Mouse (Mus musculus): ENCODE measurements around the gene Mtmr4. TPM values are rescaled to one million over a fixed set of nuclear protein-coding genes. Genes with fewer than 3 reads are reported as not detected.

Gene Mtmr4
- total RNA-seq, 2 experiments from 2014 or later = 80.4 to 99.0 TPM

DNA sequence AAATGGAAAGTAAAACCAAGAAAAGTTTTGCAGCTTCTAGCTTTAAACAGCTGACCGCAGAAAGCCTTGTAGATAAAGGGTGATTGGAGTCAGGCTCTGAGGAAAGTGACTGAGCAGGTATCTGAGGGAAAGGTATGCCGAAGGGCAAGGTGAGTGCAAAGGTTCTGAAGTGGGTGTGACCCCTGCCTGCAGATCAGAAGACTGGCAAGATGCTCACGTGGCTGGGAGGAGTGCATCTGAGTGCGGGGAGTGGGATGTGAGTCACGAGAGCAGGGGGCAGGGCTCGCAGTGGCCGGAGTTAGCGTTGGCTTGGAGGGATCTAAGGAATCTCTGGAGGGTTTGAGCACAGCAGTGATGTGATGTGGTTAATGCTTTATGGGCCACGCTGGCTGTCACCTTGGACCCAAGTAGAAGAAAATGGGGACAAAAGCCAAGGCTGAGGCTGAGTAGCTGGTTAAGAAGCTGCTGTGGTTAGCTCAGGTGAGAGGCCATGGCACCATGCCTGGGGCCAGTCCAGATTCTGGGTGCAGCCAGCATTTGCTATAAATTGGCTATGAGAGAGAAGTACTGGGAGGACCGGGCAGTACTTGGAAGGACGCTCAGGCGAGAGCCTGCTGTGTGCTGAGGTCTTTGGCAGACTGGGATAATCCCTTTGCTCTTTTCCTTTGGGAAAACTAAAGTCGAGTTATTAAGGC is 7.6 kb downstream of the Mtmr4 start:
- DNase-seq (ENCODE audit: extremely low spot score in 1 of 2, low spot score in 2 of 2) = no peak
- intact Hi-C loops (cut with DNase I) = loop anchor here (5.0 kb wide), 1 partner anchor 163 kb away; the partner anchor contains the start of gene Tspoap1
- Histone ChIP-seq H3K4me3 (no peak overlapping the region), H3K27ac (no peak overlapping the region)
- TF ChIP-seq CTCF (IDR thresholded peaks at IDR 0.05) = no peak

DNA sequence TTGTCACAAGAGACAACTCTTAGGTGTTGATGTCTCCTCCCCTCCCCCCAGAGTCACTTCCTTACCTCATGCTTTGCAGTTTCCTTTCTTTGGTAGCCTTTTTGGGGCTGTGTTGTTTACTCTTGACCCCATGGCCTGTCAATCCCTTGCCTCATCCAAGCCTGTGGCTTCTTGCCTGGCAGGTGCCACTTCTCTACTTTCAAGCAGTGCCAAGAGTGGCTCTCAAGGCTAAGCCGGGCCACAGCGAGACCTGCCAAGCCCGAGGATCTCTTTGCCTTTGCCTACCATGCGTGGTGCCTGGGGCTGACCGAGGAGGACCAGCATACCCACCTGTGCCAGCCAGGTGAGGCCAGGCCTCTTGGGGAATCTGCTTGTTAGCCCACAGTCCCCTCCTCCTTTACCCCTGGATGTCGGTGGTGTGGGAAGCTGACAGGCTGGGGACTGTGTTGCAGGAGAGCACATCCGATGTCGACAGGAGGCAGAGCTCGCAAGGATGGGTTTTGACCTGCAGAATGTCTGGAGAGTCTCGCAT is 8.4 kb downstream of the Mtmr4 start:
- no peak for DNase-seq (ENCODE audit: extremely low spot score in 1 of 2, low spot score in 2 of 2)
- Histone ChIP-seq H3K27ac (no peak overlapping the region), H3K4me3 (no peak overlapping the region)
- intact Hi-C loops (cut with DNase I) = no loop called here
- TF ChIP-seq CTCF (IDR thresholded peaks at IDR 0.05) = no peak

DNA sequence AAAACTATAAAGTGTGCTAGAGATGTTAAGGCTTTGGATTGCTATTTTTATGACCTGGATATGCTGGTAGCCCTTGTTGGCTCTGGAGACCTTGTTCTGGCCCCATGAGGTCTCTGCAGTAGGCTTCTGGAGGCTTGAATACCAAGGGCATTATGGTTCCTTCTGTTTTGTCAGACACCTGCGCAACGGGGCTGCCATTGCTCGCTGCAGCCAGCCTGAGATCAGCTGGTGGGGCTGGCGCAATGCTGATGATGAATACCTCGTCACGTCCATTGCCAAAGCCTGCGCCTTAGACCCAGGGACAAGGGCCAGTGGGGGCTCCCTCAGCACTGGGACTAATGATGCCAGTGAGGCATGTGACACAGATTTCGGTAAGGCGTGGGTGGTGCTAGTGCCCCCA is 10.3 kb downstream of the Mtmr4 start:
- no peak for TF ChIP-seq CTCF (IDR thresholded peaks at IDR 0.05)
- H3K4me3 ChIP-seq = no peak overlapping the region
- H3K27ac ChIP-seq = no peak overlapping the region
- intact Hi-C loops (cut with DNase I) = no loop called here
- DNase-seq (ENCODE audit: extremely low spot score in 1 of 2, low spot score in 2 of 2) = no peak

DNA sequence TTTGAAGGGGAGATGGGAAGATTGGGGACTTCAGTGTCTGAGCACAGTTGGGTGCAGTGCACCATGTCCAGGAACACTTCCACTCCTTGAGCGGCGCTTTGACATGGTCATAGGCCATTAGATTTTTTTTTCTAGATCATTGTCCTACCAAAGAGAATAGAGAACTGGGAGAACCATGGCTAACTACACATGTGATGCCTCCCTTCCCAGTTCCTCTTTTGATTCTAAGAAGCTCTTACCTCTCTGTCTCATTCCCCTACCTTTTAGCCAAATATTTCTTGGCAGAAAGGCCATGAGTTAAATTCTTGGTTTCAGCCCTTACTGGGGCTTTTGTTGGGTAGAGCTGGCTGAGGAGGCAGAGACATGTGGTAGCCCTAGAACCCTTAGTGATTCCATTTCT is 11.6 kb downstream of the Mtmr4 start:
- no peak for DNase-seq (ENCODE audit: extremely low spot score in 1 of 2, low spot score in 2 of 2)
- intact Hi-C loops (cut with DNase I) = no loop called here
- Histone ChIP-seq H3K4me3 (no peak overlapping the region), H3K27ac (no peak overlapping the region)
- no peak for TF ChIP-seq CTCF (IDR thresholded peaks at IDR 0.05)

DNA sequence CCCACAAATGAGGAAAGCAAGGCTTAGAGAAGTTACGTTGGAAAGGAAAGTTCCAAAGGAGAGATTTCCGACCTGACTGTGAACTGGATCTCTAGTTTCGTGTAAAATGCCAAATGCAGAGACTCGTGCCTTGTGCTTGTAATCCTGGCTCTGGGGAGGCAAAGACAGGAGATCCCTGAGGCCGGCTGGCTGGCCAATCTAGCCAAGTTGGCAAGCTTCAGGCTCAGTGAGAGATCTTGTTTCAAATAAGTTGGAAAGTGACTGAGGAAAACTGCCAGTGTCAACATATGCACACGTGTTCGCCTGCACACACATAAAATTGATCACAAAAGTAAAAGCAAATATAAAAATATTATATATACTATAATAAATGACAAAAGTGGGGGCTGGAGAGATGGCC is 17.3 kb downstream of the Mtmr4 start:
- no peak for DNase-seq (ENCODE audit: extremely low spot score in 1 of 2, low spot score in 2 of 2)
- intact Hi-C loops (cut with DNase I) = no loop called here
- TF ChIP-seq CTCF (IDR thresholded peaks at IDR 0.05) = no peak
- Histone ChIP-seq H3K4me3 (no peak overlapping the region), H3K27ac (no peak overlapping the region)

DNA sequence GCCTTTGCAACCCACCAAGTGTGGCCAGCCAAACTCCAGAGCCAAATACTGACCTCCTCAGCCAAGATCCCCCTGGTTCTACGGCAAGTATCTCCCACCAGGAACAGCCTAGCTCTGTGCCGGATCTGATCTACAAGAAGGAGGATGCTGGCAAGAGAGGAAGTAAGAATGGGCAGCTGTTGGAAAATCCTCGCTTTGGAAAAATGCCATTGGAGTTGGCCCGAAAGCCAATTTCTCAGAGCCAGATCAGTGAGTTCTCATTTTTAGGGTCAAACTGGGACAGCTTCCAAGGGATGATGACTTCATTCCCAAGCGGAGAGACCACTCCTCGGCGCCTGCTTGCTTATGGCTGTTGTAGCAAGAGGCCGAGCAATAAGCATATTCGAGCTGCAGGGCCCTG is 19.6 kb downstream of the Mtmr4 start:
- no peak for DNase-seq (ENCODE audit: extremely low spot score in 1 of 2, low spot score in 2 of 2)
- no peak for TF ChIP-seq CTCF (IDR thresholded peaks at IDR 0.05)
- intact Hi-C loops (cut with DNase I) = no loop called here
- Histone ChIP-seq H3K4me3 (no peak overlapping the region), H3K27ac (no peak overlapping the region)

DNA sequence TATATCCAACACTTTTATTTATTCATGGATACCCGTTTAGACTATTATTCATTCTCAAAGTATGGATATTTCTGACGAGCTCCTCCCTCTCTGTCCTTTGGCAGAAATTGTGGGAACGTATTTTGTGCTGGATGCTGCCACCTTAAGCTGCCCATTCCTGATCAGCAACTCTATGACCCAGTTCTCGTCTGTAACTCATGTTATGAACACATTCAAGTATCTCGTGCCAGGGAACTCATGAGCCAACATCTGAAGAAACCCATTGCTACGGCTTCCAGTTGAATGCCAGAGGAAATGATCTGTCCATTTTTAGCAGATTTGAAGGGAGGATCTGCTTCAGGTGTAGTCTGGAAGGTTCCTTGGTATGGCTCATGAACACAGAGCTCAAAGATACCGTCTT is 22.0 kb downstream of the Mtmr4 start:
- intact Hi-C loops (cut with DNase I) = no loop called here
- no peak overlapping the region for H3K4me3 ChIP-seq
- no peak overlapping the region for H3K27ac ChIP-seq
- TF ChIP-seq CTCF (IDR thresholded peaks at IDR 0.05) = no peak
- DNase-seq (ENCODE audit: extremely low spot score in 1 of 2, low spot score in 2 of 2) = no peak

DNA sequence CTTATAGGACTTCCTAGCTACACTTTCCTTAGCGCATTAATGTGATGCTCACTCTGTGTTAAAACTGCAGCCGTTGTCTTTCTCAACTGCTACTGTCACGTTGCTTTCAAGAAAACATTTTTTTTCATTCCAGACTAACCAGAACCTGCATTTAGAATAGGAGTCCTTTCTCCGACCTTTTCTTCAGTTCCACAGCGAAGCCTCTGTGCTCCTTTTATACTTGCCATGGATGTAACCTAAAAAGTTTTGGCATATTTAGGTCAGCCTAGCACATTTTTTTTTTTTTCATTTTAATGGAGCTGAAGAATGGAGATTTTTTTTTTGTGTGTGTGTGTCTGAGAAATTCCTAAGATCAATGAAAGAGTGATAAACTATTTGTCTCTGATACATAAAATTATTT is 23.6 kb downstream of the Mtmr4 start:
- no peak for TF ChIP-seq CTCF (IDR thresholded peaks at IDR 0.05)
- no peak overlapping the region for H3K4me3 ChIP-seq
- no peak overlapping the region for H3K27ac ChIP-seq
- intact Hi-C loops (cut with DNase I) = loop anchor here (5.0 kb wide), 1 partner anchor 147 kb away; the partner anchor contains the start of gene Tspoap1
- no peak for DNase-seq (ENCODE audit: extremely low spot score in 1 of 2, low spot score in 2 of 2)

DNA sequence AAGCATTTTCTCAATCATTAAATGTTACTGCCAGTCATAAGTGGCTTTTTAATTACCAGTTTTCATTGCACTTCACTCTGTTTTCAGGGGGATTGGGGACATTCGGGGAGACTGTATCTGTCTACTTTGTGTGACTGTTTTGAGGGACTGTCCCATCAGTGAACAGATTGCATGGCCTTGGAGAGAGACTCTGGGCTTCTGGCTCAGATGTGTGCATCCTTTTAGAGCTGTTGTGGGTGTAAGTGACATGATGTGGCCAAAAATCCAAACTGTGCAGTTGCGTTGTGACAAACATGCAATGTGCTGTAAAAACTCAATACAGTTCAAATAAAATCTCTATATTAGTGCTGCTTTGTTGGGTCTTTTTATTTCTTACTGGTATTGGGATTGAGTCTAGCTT is 24.0 kb downstream of the Mtmr4 start:
- intact Hi-C loops (cut with DNase I) = loop anchor here (5.0 kb wide), 1 partner anchor 146 kb away; the partner anchor contains the start of gene Tspoap1
- H3K4me3 ChIP-seq = no peak overlapping the region
- no peak for DNase-seq (ENCODE audit: extremely low spot score in 1 of 2, low spot score in 2 of 2)
- no peak overlapping the region for H3K27ac ChIP-seq
- TF ChIP-seq CTCF (IDR thresholded peaks at IDR 0.05) = no peak

DNA sequence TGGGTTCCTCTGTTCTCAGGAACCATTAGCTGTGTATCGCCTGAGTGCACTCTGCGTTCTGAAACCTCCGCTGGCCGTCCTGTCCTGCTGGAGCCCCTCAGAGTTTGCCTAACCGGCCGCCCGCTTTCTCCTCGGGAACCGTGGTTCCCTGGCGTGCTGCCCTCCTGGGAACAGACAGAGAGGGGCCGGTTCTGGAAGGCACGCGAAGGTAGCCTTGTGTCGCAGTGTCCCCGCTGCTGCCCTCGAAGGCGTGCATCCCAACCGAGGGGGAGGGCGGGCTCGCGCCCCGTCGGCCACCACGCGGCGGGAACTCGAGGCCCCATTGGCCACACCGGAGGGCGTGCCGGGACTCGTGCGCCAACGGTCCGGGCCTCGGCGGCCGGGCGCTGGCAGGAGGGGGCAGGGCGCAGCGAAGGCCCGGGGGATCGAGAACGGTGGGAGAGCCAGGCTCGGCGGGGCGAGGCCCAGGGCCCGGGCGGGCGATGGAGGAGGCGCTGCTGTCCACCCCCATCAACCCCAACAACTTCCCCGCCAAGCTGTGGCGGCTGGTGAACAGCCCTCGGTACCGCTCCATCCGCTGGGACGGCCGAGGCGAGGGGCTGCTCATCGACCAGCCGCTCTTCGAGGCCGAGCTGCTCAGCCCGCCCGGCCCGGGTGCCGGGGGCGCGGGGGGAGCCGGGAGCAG is 25.0 kb downstream of the Mtmr4 start, which contains the start of gene Hsf5:
Gene Hsf5, plus strand, starts transcription at position 375 of the 685 bp plus-strand sequence.
- intact Hi-C loops (cut with DNase I) = loop anchor here (5.0 kb wide), 1 partner anchor 145 kb away; the partner anchor contains the start of gene Tspoap1
- no peak for TF ChIP-seq CTCF (IDR thresholded peaks at IDR 0.05)
- no peak within 1 kb of the TSS for H3K4me3 ChIP-seq
- no peak for DNase-seq (ENCODE audit: extremely low spot score in 1 of 2, low spot score in 2 of 2)
- H3K27ac ChIP-seq = no peak within 1 kb of the TSS

DNA sequence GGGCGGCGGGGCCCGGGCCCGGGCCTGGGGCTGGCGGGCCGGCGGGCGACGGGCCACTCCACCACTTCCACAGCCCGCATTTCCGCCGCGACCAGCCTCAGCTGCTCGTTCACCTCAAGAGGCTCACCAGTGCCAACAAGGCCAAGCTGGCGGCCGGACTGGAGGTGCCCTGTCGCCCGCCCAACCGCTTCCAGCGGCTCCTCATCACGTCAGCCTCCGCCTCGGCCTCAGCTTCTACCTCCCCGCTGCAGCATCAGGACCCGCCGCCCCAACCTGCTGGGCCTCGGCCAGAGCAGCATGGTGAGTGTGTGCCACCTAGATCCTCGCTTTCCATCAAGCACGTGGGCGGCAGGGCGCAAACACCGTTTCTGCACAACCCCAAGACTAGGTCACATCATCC is 25.6 kb downstream of the Mtmr4 start:
- TF ChIP-seq CTCF (IDR thresholded peaks at IDR 0.05) = no peak
- no peak overlapping the region for H3K27ac ChIP-seq
- H3K4me3 ChIP-seq = no peak overlapping the region
- DNase-seq (ENCODE audit: extremely low spot score in 1 of 2, low spot score in 2 of 2) = no peak
- intact Hi-C loops (cut with DNase I) = loop anchor here (5.0 kb wide), 1 partner anchor 145 kb away; the partner anchor contains the start of gene Tspoap1

DNA sequence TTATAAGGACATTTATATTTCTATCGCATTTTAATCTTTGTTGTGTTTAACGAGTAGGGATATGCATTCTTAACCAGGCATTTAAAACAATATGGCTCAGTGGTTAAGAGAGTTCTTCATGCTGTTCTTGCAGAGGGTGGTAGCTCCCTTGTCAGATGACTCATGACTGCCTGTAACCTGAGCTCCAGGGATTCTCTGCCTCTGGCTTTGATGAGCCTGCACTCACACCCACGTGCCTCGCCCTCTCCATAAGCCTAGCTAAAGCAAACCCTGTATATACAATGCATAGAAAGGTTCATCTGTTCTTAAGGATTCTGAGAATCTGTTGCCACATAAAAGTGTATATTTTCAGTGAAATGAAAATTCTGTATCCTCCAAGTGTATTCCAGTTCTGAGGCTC is 31.2 kb downstream of the Mtmr4 start:
- intact Hi-C loops (cut with DNase I) = no loop called here
- Histone ChIP-seq H3K4me3 (no peak overlapping the region), H3K27ac (no peak overlapping the region)
- DNase-seq (ENCODE audit: extremely low spot score in 1 of 2, low spot score in 2 of 2) = no peak
- TF ChIP-seq CTCF (IDR thresholded peaks at IDR 0.05) = no peak

All from left cerebral cortex, adult 2 months (tissue).